Mouse (Mus musculus) T-cell, adult 2 months (primary cell): ENCODE measurements around the gene Akt1s1.
A peak's percentile ranks its signal among the peaks of the same experiment; 100 is the strongest.
"Not testable (repeated sequence)": the region's sequence is repeated elsewhere in the genome, so short reads cannot be mapped to it uniquely, and the experiment has no call there.

Source experiments
- DNase-seq: peaks from one replicate; pipeline ENCODE4 v3.0.0; 2022; ENCODE audit warnings: low spot score

Gene Akt1s1

DNA sequence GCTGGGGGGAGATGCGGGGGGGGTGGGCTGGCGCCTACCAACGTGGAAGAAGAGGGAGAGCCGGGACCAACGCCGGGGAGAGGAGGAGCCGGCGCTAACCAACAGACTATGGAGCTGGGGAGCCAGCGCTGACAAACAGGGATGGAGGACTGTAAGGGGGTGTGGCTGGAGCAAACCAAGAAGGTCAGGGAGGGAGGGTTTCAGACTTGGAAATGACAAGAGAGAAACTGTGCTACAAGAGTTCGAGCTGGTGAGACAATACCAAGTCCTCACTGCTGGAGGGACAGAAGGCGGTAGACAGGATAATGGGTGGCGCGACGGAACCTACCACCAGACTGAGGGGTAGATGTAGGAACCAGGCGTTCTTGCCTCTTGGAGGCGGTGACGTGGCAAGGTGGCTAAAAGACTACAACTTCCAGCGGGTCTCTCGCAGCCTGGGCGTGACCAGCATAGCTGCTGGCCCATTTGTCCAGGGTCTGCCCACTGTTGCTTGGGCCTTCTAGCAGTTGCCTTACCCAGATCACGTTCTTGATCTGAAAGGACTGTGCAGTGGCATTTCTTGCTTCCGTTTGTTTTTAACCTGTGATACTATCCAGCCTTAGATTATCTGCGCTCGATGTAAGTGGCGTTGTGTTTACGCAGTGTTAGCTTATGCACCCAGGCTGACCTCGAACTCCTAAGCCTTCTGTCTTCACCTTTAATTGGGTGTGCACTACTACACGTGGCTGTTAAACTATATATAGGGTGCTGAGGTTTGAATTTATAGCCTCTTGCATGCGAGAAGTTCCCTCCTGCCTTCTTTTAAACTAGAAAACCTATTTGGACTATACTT, 21.1 kb downstream of the Akt1s1 start, which contains the start of gene Ptov1:
Gene Ptov1 (minus strand): TSS at position 92 of the 832 bp plus-strand sequence.
- DNase-seq: peak; percentile 87

DNA sequence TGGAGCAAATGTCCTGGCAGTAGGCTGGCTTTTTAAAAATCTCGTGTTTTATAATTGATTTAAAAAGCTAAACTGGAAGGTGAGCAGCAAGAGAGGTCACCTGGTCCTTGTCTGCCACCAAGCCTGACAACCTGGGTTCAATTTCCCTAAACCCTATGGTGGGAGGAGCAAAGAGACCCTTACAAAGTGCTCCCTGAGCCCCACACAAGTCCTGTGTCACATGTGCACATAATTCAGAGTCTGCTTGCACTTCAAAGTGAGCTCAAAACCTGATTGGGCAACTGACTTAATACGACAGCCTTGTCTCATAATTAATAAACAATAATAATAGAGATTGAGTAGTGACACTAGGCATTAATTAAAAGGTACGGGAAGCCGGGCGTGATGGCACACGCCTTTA, 21.8 kb downstream of the Akt1s1 start:
- no peak for DNase-seq

DNA sequence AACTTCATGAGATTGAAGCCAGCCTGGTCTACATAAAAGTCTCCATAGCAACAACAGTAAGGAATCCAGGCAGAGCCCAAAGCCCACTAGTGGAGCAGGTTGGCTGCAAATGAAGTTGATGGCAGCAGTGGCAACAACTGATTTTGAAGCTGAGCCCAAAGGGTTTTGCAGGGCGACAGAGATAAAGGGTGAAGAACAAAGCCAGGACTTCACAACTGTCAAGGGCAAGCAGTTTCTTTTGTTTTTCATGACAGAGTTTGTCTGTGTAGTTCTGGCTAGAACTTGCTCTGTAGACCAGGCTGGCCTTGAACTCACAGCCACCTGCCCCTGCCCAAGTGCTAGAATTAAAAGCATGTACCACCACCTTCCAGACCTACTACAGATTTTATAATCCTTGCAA, 22.4 kb downstream of the Akt1s1 start:
- DNase-seq: no peak

DNA sequence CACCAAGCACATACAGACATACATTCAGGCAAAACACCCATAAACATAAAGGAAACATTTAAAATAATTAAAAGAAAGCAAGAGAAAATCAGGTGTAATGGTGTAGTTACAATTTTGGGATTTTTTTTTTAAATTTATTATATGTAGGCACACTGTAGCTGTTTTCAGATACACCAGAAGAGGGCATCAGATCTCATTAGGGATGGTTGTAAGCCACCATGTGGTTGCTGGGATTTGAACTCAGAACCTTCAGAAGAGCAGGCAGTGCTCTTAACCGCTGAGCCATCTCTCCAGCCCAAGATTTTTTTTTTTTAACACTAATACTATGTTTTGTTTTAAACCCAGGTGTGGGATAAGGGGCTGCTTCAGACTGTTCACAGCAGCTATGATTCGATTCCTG, 23.0 kb downstream of the Akt1s1 start:
- DNase-seq: not testable (repeated sequence)

DNA sequence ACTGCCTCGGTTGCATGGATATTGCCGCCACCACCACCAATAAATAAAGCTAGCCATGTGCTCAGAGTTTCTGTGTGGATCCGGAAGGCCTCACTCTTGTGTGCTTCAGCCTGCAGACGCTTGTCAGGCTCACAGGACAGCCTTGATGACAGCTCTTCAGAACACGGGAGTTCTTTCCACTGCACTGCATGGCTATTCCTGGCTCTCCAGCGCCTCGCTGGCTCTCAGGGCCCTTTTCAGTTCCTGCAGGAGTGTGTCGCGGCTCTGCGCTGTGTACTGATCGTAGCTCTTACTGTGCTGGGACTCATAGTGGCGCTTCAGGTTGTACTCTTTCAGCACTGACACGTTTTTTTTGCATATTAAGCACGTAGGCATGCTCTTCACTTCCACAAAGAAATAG, 29.0 kb downstream of the Akt1s1 start:
- DNase-seq: no peak

DNA sequence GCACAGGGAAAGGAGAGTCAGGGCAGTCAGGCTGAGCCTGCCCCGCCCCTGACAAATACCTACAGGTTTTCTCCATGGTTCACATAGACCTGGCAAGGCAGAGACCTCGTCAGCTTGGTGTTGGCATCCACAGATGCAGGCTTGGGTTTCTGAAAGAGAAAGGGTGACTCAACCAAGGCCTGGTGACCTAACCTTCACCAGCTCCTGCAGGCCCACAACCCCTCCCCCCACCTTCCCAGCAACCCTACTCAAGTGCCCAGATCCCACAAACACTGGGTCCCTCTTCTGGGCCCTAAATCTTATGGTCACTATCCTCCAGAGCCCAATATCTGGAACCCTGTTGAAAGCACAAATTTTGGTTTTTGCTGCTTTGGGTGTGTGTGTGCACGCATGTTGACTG, 34.2 kb downstream of the Akt1s1 start:
- no peak for DNase-seq

DNA sequence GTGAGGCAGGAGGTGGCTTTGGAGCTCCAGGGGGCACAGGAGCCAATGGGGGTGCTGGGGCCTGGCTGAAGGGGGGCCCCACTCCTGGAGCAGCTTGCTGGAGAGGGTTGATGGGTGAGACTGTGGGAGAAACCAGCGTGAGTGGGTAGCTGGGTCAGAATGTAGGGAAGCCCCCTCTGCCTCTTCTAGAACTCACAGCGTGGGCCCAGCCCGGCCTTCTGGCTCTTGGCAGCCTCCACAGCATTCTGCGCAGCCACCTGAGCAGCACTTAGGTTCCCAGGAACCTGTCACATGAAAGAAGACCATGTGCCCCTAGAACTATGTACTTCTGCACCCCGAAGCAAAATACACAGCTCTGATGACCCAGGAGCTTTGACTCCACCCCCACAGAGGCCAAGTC, 35.8 kb downstream of the Akt1s1 start:
- no peak for DNase-seq

DNA sequence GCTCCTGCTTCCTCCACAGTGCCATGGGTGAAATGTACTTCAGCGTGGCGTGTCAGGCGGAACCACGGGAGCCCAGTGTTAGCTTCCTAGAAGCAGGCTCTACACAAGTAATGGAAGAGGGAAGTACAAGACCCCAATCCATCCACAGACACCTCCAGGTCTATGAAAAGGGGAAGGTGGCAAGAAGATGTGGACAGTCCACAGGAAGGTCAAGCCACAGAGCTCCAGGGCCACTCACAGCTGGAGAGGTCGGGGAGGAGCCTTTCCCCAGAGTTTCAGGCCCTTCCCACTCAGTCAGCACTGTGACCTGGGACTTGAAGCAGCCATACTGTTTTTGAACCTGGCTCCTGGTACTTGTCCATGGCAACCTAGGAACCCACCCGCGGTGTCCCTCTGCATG, 38.2 kb downstream of the Akt1s1 start:
- no peak for DNase-seq

DNA sequence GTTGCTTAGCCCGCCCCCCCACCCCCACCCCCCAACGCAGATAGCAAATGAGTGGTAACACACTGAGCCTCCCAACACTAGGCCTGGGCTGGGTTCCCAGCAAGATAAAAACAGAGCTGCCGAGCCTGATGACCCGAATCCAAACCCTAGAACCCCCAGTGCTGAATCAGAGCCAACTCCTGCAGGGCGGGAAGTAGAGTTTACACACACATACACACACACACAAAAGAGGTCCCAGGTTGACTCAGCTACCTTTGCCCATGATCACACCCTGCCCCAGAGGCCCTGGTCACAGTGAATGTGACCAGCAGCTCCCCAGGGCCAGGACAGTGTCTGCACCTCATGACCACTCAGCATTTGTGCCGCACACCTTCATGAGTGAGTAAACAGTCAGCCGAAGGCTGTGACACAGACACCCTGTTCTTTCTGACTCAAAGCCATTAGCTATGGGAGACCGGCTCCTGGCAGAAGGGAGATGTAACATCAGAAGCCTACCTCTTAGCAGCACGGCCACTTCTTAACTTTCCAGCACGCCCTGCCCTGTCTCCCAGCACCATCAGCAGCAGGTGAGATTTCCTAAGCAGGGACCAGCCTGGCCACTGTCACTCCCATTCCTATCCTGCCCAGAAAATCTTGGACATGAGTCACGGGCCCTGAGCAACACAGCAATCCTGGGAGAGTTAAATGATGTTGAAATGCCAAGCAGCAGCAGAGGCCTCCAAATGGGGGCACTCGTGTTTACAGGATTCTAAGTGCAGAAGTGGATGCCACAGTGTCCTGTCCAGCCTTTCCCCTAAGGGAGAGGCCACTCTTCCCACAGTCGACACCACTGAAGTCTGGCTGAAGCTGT, 39.7 kb downstream of the Akt1s1 start:
- DNase-seq: no peak

DNA sequence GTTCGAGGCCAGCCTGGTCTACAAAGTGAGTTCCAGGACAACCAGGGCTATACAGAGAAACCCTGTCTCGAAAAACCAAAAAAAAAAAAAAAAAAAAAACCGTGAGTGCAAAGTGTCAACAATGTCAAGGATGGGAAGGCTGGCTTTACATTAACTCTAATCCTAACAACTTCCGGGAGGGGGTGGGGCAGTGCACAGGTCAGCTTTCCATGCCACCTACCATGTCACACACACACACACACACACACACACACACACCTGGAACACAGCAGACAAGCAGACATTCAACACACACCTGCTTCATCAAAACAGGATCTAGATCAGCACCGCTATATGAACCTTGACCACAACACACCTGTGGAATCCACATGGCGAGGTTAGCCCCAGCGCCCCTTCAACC, 41.4 kb downstream of the Akt1s1 start:
- DNase-seq: no peak

DNA sequence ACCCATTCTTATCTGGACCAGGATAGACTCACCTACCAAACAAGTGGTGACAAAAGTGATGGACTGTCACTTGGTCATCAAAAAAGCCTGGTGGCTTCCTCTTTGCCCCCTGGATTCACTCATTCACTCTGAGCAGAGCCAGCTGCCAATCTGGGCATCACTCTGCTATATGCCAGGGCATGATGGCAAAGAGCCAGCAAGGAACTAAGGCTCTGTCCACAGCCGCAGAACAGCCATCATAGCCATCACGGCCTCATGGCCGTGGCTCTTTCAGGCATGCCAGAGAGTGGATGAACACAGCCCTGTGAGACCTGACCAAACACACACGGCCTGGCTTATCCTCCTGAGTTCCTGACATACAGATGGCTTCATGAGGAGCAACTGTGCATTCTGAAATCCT, 41.9 kb downstream of the Akt1s1 start:
- no peak for DNase-seq

DNA sequence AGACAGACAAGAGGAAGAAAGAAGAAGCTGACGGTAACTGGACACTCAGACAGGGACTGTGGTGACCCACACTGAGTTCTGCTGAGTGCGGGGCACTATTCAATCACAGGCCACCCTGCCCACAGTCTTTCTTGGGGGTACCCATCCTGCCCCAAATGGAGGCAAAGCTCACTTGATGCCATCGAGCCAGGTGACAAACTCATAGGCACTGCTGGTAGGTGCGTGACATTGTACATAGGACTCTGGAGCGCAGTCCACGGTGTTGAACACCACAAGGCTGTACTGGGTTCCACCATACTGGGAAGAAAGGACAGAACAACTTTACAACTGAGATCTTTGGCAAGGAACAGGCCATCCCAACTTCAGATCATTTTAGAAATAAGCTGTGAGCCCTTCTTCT, 42.8 kb downstream of the Akt1s1 start:
- DNase-seq: no peak

DNA sequence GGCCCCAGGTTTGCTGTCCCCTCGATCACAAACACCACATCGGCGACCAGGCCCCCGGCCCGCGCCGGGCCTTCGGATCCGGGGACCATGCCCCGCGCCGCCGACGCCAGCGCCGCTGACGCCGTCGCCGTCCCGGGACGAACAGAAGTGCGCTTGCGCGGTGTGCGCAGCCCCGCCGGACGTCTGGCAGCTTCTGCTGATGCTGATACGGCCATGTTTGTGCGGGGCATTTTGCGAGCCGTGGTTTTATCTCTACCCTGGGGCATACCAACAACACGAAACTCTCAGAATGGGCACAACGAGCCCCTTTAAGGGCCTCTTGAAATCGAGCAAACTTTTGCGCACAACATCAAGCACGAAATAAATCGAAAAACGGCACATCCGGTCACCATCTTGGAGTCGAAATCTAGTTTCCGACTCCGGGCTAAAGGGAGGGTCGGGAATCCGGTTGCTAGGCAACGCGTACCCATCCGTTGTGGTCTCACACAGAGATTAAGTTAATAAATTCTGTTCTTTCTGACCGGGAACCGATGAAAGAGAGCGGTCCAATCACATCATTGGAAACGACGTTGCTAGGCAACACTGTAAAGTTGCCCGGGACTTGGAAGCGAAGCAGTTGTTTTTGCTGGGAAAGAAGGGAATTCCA, 43.6 kb downstream of the Akt1s1 start, which contains the start of gene Med25:
Gene Med25 (minus strand): TSS at position 437 of the 646 bp plus-strand sequence.
- DNase-seq: peak; percentile 86

DNA sequence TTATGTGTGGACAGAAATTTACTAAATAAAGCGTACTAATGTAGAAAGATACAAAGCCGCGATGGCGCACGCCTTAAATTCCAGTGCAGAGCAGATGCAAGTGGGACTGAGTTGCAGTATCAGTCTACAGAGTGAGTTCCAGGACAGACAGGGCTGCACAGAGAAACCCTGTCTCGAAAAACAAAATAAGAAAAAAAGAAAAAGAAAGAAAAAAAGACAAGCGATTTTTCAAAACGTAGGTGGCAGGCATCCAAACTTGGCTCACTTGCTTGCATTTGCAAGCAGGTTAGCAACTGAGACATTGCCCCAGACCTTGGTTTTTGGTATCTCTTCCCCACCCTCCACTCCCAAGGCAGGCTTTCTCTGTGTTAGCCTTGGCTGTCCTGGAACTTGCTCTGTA, 44.4 kb downstream of the Akt1s1 start:
- DNase-seq: no peak

DNA sequence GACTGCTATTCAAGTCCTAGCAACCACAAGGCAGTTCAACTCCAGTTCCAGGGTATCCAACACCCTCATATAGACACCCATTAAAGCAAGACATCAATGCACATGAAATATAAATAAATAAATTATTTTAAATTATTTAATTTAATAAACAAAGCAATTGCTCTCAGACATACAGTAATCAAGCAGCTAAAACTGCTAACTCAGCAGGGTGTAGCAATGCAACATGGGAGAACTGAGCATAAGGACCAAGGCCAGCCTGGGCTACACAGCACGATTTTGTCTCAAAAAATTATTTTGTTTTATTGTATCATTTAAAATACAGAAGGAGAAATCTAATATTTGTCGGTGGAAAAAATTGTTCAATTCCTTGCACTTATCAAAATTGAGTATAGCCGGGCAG, 45.4 kb downstream of the Akt1s1 start:
- no peak for DNase-seq

DNA sequence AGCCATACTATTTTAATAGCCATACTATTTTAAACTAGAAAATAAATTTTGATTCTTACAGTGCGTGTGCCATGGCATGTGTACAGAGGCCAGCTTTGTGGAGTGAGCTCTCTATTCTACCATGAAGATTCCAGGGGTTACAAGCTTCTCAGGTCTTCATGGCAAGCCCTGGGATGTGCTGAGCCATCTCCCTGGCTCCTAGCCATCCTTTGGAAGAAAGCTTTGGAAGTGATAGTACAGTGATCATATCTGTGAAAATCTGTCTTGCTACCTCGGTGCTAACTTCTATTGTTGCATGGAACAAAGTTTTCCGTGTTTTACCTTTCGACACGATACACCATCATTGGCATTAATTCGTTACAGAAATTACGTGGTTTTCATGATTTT, 46.4 kb downstream of the Akt1s1 start:
- DNase-seq: no peak

DNA sequence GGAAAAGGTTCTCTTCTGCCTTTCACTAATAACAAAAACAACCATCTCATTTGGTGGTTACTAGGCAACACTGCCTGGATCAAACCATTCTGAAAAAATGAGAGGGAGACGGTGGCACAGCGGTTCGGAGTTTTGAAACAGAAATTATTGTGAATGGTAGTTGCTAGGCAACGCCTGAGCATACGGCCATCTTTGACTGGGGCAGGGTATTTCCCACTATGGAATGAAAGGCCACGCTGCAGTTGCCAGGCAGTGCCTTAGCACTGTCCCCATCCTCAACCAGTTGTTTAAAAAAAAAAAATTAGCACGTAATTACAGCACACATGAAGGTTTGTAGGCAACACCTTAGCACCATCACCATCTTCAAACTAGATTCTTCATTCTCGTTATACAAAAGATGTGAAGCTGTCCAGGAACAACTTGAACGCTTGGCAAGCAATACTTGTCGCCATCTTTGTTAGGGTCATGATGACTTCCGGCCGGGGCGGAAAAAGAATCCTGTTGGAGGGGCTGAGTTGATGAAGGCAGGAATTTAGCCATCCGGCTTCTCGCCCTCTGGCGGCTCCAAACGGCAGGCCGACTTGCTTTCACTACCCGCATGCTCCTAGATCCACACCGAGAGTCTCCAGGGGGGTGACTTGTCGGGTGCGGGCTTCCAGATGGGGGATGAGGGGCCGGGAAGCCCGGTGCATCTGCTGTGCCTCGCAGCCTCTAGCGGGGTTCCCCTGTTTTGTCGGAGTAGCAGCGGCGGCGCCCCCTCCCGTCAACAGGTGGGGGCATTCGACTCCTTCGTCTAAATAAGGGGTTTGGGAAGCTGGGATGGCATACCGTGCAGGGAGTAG, 47.0 kb downstream of the Akt1s1 start, which contains the start of gene Fuz:
Gene Fuz (plus strand): TSS at position 487 of the 842 bp plus-strand sequence.
- peak; percentile 90 for DNase-seq

DNA sequence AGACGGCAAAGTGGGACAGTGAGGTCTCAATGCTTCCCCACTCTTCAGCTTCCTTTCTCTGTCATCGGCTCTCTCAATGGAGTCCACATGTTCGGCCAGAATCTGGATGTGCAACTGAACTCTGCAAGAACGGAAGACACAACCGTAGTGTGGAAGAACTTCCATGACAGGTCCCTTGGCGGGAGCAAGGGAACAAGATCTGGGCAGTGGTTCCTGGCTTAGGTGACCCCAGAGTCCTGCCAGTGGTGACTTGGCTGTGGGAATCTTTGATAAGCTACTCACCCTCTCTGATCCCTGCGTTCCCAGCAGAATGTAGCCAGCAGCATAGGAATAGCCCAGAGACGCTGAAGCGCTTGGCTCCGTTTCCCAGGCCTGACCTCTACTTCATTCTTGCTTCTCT, 47.7 kb downstream of the Akt1s1 start:
- no peak for DNase-seq

DNA sequence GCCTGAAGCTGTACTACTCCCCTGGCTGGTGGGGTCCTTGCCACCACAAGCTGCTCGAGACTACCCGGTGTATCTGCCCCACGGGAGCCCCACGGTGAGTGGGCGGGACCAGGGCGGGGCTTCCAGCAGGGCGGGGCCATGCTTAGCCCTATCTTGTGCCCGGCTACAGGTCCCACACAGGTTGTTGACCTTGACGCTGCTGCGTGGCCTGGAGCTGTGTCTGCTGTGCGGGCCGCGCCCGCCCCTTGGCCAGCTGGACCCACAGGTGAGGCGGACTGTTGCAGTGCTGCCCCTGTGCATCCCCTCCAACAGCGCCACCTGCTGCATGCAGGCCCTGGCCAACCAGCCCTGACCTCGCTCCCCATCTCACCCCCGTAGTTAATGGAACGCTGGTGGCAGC, 49.8 kb downstream of the Akt1s1 start:
- no peak for DNase-seq

DNA sequence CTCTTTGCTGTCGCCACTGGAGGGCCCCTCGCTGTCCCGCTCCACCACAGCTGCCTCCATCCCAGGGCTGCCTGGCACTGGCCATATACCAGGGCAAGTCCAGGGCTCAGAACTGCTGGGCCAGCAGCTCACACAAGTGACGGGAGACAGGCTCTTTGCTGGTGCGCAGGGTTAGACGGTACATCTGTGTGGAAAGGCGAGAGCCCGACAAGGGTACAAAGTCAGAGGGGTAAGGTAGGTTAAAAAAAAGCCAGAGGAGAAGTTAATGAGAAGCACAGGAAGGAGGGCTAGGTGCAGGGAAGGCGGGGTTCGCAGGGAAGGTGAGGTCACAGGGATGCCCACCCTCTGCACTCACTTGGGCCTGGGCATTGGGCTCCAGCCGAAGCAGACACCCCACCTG, 51.8 kb downstream of the Akt1s1 start:
- no peak for DNase-seq

DNA sequence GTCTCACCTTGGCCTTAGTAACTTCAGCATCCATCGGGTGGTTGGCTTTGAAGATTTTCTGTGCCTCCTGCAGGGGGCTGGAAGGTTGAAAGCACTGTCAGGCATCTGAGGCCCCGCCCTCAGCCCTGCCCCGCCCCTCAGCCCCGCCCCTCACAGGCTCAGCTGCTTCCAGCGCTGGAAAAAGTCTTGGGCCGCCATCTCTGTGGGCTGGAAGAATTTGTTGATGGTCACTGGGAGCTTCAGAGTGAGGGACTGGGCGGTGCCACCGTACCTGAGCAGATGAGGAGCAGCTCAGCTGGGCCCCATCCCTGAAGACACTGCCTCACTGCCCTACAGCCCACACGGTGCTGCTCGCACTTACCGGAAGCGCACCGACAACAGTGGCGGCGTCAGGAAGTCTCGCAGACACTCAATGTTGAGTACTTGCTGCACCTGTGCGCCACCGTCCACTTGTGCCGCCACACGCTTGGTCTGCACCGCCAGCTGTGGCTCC, 52.5 kb downstream of the Akt1s1 start:
- DNase-seq: peak; percentile 59
